Mouse (Mus musculus): ENCODE results near the gene S100a3.

GRCm38 (mm10) chr3:90599401-90599800 is 39.0 kb downstream of the S100a3 start:
- TF ChIP-seq POLR2A (IDR thresholded peaks at IDR 0.05; ENCODE audit: insufficient read depth, low read depth, low read length), result no peak
- no peak for TF ChIP-seq CTCF (IDR thresholded peaks at IDR 0.05; ENCODE audit: insufficient read depth, low read depth, low read length)
